Mouse (Mus musculus) ES-E14 (cell line): Measurements from ENCODE around the gene Cbfa2t3. TPM values are rescaled to one million over a fixed set of nuclear protein-coding genes. Genes with fewer than 3 reads are reported as not detected.

Source experiments
- DNase-seq: peaks from one replicate; pipeline ENCODE4 v3.0.0-alpha.2; 2013; ENCODE audit warnings: low read depth, low spot score
- H3K27ac ChIP-seq: 2 replicates; pipeline ENCODE4 v1.5.1; 2012; ENCODE audit warnings: low read depth, mild to moderate bottlenecking, low read length, moderate library complexity, mixed read lengths; ENCODE audit not compliant: poor library complexity, insufficient read depth, severe bottlenecking
- H3K36me3 ChIP-seq: 2 replicates; pipeline ENCODE4 v1.6.1; 2012; ENCODE audit warnings: mild to moderate bottlenecking, low read length, moderate library complexity, mixed read lengths; ENCODE audit not compliant: control insufficient read depth, poor library complexity, insufficient read depth, severe bottlenecking
- H3K4me1 ChIP-seq, 2 experiments: fragments of 150-350 bp in 1 of 2; sonication (generic) in 1 of 2; 2 replicates each; pipeline ENCODE4 v1.6.1; 2012; ENCODE audit warnings: low read length in 2 of 2, mild to moderate bottlenecking in 1 of 2, mixed read lengths in 1 of 2; ENCODE audit not compliant: control insufficient read depth in 2 of 2, insufficient read depth in 2 of 2, poor library complexity in 1 of 2
- H3K4me3 ChIP-seq, 2 experiments: fragments of 150-350 bp in 1 of 2; sonication (generic) in 1 of 2; 2 replicates each; pipeline ENCODE4 v1.5.1; 2012; ENCODE audit warnings: low read length in 2 of 2, low read depth in 1 of 2, mild to moderate bottlenecking in 1 of 2, mixed read lengths in 1 of 2; ENCODE audit not compliant: insufficient read depth in 1 of 2, poor library complexity in 1 of 2, severe bottlenecking in 1 of 2
- H3K9ac ChIP-seq: 2 replicates; pipeline ENCODE4 v1.6.1; 2012; ENCODE audit warnings: low read depth, mild to moderate bottlenecking, low read length, mixed read lengths; ENCODE audit not compliant: poor library complexity, insufficient read depth, severe bottlenecking
- H3K9me3 ChIP-seq: fragments of 150-350 bp; sonication (generic); 2 replicates; pipeline ENCODE4 v1.6.1; 2012; ENCODE audit warnings: low read depth, mild to moderate bottlenecking, low read length; ENCODE audit not compliant: control insufficient read depth, insufficient read depth
- CHD2 ChIP-seq: IDR thresholded peaks from 2 replicates; pipeline ENCODE4 v1.6.1; 2014; ENCODE audit warnings: mild to moderate bottlenecking, low read depth, low read length, inconsistent platforms
- HCFC1 ChIP-seq: IDR thresholded peaks from 2 replicates; pipeline ENCODE4 v1.6.1; 2012; ENCODE audit warnings: low read length, inconsistent platforms, borderline replicate concordance; ENCODE audit not compliant: insufficient read depth
- MAFK ChIP-seq: IDR thresholded peaks from 2 replicates; pipeline ENCODE4 v1.6.1; 2014; ENCODE audit warnings: mild to moderate bottlenecking, low read depth, low read length, inconsistent platforms; ENCODE audit not compliant: insufficient read depth
- ZC3H11A ChIP-seq: IDR thresholded peaks from 2 replicates; pipeline ENCODE4 v1.6.1; 2012; ENCODE audit warnings: low read depth, mild to moderate bottlenecking, inconsistent platforms, low read length, borderline replicate concordance
- ZNF384 ChIP-seq: IDR thresholded peaks from 2 replicates; pipeline ENCODE4 v1.6.1; 2012; ENCODE audit warnings: low read depth, low read length, inconsistent platforms
- in situ Hi-C, 2 experiments: fragments of 600-800 bp; cut with MboI; formaldehyde crosslinking; loops; one replicate each; pipeline ENCODE4 v1.15.1; 2025; ENCODE audit warnings: low sequenced_read_pairs in 2 of 2, inconsistent platforms in 1 of 2; ENCODE audit not compliant: unreplicated experiment in 2 of 2
- total RNA-seq: library from RNA; depleted of rRNA; stranded (reverse); fragments of 300-350 nt; gene quantifications from 2 replicates; pipeline ENCODE4 v1.2.3, GENCODE M21; 2012

Gene Cbfa2t3
- total RNA-seq, 1 experiment = 0.36 TPM

DNA sequence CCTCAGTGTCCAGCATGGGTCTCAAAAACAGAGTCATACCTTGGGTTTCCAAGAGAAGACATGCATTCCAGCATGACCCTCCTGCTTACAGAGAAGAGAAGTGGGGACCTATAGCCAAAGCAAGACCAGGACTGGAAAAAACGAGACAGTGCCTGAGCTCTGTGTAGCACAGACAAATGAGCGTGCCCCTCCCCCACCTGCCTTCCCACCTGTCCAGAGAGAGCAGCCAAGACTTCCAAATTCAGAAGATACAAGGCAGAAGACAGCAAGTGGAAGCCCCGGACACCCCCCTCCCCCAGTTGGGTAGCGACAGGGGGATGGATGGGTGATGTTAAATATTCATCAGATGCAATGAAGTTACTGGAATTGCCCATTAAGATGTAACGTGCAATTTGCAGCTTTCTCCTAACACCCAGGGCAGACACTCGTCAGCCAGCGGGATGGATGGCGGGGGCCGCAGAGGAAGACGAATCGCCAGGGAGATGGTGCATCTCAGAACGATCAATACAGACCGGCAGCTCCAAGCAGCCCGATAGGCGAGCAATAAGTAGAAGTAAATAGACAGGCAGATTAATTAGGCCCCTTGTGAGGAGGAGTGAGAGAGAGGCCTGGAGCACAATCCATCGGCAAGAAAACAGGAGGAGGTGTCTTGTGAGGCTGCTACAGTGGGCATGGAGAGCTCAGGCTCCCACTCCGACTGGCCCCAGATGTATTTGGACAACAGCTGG lies 46.3 kb upstream of the Cbfa2t3 start:
- Histone ChIP-seq H3K9me3 (no peaks in the 10 kb centered on the region), H3K4me1 (peaks cover 0 to 4% of the 10 kb centered on the region in 2 experiments; a peak in 1 of 4 replicates), H3K36me3 (no peaks in the 10 kb centered on the region), H3K27ac (no peak overlapping the region), H3K4me3 (no peak overlapping the region), H3K9ac (no peak overlapping the region)
- DNase-seq = no peak
- in situ Hi-C loops = no loop called here
- TF ChIP-seq MAFK (no peak), CHD2 (no peak), HCFC1 (no peak), ZNF384 (no peak), ZC3H11A (no peak)

- Histone ChIP-seq H3K9me3 (no peaks in the 10 kb centered on the region), H3K36me3 (no peaks in the 10 kb centered on the region), H3K4me1 (peaks cover 0 to 8% of the 10 kb centered on the region in 2 experiments; a peak in 1 of 4 replicates), H3K27ac (no peak overlapping the region), H3K4me3 (no peak overlapping the region), H3K9ac (no peak overlapping the region)
- DNase-seq = no peak
- in situ Hi-C loops = no loop called here
- TF ChIP-seq ZC3H11A (no peak), HCFC1 (no peak), MAFK (no peak), ZNF384 (no peak), CHD2 (no peak)
Observed at GRCm38 (mm10) chr8:122742471-122742870, 43.6 kb upstream of the Cbfa2t3 start.

- no peak overlapping the region; the same call in 1 of the 2 replicates for H3K9ac ChIP-seq
- H3K4me3 ChIP-seq = no peak overlapping the region; a peak in 1 of 4 replicates
- no peak for DNase-seq
- no peaks in the 10 kb centered on the region for H3K9me3 ChIP-seq
- no peak overlapping the region for H3K27ac ChIP-seq
- H3K4me1 ChIP-seq = peaks cover 0 to 4% of the 10 kb centered on the region in 2 experiments; a peak in 1 of 4 replicates
- in situ Hi-C loops = no loop called here
- H3K36me3 ChIP-seq = no peaks in the 10 kb centered on the region
- TF ChIP-seq MAFK = no peak
- TF ChIP-seq HCFC1 = no peak
- no peak for TF ChIP-seq ZNF384
- TF ChIP-seq ZC3H11A = no peak
- TF ChIP-seq CHD2 = no peak
Observed at GRCm38 (mm10) chr8:122739102-122739725, 40.3 kb upstream of the Cbfa2t3 start.

DNA sequence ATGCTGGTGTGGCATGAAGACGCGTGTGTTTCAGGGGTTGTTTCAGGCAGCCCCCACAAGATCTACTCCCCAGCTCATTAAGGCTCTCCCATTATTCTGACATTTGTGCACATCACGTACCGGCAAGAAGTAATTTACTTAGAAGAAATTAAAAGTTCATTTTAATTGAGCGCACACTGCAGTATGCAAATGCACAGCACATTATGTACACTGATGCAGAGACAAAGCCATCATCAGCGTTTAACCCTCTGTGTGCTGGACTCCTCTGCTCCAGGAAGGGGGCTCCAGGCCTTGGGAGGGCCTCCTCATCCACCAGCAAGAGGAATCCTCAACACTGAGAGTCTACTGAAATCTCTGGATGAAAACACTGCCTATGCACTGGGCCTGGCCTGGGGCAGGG lies 39.0 kb upstream of the Cbfa2t3 start:
- in situ Hi-C loops = no loop called here
- DNase-seq = no peak
- Histone ChIP-seq H3K9ac (no peak overlapping the region), H3K4me3 (no peak overlapping the region), H3K9me3 (no peaks in the 10 kb centered on the region), H3K27ac (no peak overlapping the region), H3K36me3 (no peaks in the 10 kb centered on the region), H3K4me1 (peaks cover 0 to 4% of the 10 kb centered on the region in 2 experiments; a peak in 1 of 4 replicates)
- no peak for TF ChIP-seq CHD2
- no peak for TF ChIP-seq HCFC1
- TF ChIP-seq ZNF384 = no peak
- no peak for TF ChIP-seq MAFK
- no peak for TF ChIP-seq ZC3H11A
